Mouse (Mus musculus) adrenal gland, adult 2 months (tissue): ENCODE data around the gene Optc. TPM values are rescaled to one million over a fixed set of nuclear protein-coding genes. Genes with fewer than 3 reads are reported as not detected.

Experiments used
- DNase-seq: peaks from one replicate; pipeline ENCODE4 v3.0.0; 2021
- polyA plus RNA-seq: library from polyadenylated mRNA; depleted of rRNA; stranded (reverse); fragments of >200 nt; gene quantifications from 2 replicates; pipeline ENCODE4 v1.2.3, GENCODE M21; 2012
- total RNA-seq, 2 experiments: library from RNA; stranded (reverse); gene quantifications; 2 replicates each; pipeline ENCODE4 v1.2.3; 2021

Gene Optc
- total and polyA plus RNA-seq, 3 experiments, result 0.98 to 1.3 (median 1.0) TPM

DNA sequence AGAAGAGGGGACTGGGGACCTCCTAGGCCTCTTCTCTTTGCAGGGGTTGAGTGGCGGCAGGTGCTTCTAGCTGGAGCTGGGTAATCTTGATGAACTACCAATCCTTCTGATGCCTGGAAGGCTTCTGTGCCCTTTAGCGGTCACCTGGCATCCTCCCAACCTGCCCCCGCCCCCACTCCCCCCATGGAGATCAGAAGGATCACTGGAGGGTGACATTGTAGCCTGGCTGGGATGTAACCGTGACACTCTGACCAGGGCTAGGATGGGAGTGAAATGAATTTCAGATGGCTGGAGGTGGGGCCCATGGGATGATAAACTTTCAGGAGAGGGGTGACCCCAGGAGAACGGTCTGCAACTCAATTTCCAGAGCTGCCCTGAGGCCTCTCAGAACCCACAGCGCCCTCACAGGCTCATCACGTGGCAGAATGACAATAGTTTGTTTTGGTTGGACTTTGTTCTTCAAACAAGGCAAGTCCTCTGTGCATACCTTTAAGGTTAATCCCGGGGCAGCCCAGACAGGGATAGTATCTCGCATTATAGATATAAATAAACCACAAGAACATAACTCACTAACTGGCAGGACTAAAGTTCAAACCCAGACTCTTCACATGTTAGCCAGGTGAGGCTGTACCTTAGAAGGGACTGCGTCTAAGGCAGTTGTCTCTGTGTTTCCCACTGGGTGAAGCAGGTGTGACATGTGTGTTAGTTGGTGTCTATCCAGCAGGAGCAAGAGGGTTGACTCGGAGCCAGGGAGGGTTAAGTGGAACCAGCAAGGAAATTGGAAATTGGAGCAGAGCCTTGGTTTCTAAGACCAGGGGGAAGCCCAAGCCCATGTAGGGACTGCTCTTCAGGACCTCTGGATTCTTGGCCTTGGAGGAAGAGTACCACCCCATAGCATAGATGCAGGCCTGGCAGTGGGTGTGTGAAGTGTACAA lies 25.2 kb downstream of the Optc start:
- DNase-seq, result no peak

DNA sequence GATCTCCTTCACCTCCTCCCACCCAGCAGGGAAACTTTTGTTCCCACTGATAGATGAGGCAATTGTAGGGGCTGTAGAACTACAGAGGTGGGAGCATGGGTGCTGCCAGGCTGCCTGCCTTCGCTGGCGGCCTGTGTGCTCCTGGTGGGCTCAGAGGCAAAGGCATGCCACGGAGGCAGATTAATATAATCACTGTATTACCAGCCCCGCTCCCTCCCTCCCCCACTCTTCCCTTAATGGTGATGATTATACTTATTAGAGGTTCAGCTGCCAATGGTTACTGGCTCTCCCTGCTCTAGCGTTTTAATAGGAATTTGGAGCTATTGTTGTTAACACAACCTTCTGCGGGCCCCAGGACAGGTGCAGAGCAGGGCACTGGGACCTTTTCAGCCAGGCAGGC lies 26.0 kb downstream of the Optc start:
- no peak for DNase-seq

- DNase-seq, result peak; percentile 42
Measured at GRCm38 (mm10) chr1:133878825-133879423, 28.9 kb downstream of the Optc start.

DNA sequence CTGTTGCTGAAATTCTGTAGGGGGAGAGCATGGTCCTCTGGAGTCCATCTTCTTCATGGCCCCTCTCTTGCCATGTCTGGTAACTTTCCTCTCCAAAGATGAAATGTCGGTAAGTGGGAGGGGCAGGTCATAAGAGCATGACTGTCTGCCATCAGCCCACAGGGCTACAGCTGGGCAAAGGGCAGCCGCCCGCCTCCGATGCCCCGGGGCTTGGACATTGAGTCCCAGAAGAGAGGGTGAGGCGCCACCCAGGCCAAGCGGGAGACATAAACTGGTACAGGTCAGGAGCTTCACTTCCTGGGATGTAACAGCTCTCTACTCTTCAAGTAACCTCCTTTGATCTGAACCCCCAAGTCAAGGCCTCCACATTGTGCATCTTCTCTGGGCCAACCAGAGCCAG lies 30.9 kb downstream of the Optc start:
- DNase-seq, result no peak

DNA sequence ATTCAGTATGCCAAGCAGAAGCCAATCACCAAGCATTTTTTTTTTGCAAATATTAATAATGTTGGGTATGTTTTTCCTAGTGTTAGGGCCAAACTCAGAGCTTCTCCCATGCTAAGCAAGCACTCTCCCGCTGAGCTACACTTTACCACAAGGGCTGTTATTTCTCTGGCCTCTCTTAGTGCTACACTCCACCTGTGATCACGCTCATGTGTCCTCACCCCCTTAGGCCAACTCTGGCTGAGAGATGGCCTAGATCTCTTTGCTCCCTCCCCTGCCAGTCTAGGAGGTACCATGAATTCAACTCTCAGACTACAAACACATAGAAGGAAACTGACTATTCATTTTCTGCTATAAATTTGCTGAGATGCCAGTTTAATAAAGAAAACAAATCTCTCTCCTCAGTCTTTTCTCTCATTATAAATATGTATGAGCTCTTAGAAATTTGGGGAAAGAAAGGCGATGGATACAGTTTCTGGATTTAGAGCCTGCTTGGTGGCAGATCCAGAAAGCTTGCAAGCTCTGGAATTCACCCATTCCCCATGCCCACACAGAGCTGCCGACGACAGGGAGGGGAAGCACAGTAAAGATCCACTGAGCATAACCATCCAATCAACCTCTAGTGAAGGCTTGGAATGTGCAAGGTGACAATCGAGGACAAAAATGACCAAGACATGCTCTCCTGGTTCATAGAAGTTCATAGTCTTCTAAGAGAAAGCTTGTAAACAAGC lies 34.5 kb downstream of the Optc start:
- no peak for DNase-seq

DNA sequence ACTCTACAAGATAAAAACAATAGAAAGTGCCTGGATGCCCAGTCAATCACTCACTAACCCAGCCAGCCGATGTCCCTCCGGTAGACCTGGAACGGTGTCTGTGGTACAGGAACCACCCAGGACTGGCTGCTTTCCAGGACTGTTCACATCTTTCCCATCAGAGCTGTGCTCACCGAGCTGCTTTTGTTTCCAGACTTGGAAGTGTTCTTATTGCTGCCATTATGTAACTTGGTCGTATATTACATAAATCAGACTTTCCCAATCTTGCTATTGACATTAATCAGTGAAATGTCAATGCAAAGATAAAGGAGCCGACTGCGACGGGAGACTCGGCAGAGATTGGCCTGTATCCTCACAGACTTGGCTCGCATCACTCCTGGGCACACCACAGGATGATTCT lies 36.6 kb downstream of the Optc start:
- no peak for DNase-seq

GRCm38 (mm10) chr1:133869221-133869620 lies 38.6 kb downstream of the Optc start:
- no peak for DNase-seq

GRCm38 (mm10) chr1:133863257-133863997 lies 44.4 kb downstream of the Optc start:
- DNase-seq, result no peak

DNA sequence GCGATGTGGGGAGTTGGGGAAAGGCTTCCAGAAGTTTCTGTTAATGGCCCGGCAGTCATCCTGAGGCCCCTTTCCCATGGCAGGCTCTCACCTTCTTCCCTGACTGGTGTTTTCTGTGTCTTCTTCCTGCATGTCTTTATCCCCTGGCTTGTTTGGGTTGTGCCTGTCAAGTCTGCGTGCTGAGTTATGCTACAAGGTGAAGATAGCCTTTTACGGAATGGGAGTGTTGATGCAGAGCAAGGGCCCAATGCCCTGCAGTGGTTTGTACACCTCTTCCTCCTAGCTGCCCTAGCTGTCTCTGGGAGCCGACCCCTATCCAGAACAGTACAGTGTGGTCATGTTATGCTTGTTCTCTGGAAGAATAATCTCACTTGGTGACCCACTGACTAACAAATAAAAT lies 46.8 kb downstream of the Optc start:
- no peak for DNase-seq

DNA sequence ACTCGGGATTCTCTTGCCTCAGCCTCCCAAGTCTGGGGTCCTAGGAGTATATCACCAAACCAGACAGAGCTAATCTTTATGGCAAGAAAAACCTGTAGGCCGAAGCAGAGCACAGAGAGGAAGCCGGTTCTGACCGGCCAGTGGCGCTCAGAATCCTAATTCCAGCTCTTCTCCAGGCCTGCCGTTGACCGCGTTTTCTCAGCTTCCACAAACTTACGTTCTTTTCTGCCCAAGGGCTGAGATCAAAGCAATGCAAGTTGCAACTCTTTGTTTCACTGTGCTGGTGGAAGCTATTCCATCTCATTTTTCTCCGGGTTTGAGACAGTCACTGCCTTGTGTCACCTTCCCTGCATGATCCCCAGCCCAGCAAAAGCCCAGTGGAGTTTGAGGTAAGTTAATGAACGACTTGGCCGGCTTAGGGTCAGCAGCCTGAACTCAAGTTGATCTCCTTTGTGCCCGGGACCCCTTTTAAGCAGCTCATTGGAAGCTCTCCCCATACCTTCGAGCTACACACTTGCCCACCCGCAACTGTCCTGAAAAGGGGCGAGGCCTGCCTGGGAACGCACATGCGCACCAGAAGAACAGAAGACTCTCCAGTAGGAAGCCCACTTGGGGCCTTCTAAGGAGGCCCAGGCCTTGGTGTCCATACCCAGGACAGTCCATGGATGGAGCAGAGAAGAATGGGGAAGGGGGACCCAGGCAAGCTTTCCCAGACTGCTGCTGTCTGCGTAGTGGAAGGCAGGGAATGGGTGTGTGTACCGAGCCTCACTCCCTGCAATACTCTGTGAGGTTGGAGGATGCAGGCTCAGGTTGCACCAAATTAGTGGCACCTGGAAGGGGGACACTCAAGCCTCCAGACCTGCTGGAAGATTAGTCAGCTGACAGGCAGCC lies 47.7 kb downstream of the Optc start:
- DNase-seq, result no peak

DNA sequence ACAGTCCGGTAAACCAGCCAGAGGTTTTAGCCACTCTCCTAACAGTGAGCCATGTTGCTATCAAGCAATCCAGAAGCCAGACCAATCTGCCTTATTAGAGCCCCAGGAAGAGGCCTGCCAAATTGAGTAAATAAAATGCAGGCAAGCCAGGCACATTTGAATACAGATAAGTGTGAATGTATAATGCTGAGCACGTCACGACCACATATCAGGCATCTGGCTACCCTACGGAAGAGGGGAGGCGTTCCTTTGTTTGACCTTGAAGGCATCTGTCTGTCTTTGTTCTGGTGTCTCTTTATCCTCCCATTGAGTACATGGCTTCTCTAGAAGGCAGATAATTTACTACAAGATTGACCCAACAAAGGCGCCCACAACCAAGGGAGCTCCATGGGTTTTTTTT lies 48.5 kb downstream of the Optc start:
- DNase-seq, result no peak

DNA sequence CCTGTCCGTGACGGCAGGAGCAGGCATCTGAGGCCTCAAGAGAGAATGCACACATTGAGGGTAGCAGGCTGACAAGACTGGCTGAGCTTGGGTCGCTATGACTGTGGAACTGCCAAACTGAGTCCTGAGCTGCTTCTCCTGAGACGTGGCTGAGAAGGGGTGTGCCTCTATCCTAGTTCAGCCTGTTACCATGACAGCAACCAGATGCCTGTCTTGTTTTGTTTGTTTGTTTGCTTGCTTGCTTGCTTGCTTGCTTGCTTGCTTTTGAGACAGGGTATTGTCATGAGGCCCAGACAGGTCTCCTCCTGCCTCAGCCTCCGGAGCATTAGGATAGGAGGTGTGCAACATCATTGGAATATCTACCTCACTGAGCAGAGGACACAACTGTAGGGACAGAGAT lies 50.0 kb downstream of the Optc start:
- no peak for DNase-seq

DNA sequence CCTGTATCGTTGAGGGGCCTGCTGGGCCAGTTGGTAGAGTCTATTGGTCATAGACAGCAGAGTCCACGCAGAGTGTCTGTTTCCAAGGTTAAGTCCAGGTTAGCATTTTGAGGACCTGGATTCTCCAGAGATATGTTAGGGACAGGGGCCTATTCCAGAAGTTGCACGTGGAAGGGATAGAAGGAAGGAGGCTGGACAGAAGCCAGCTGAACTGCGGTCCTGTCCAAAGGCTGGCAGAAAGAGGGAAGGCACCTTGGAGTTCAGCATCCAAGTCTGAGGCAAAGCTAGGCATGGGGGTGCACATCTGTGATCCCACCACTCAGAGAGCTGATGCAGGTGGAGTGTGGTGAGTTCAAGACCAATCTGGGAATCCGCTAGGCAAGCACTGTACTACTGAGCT lies 50.6 kb downstream of the Optc start:
- no peak for DNase-seq

GRCm38 (mm10) chr1:133856655-133857054 lies 51.1 kb downstream of the Optc start:
- no peak for DNase-seq

- no peak for DNase-seq
Measured at GRCm38 (mm10) chr1:133856133-133856541, 51.7 kb downstream of the Optc start.

- peak; percentile 23 for DNase-seq
Measured at GRCm38 (mm10) chr1:133855274-133856017, 52.4 kb downstream of the Optc start.

DNA sequence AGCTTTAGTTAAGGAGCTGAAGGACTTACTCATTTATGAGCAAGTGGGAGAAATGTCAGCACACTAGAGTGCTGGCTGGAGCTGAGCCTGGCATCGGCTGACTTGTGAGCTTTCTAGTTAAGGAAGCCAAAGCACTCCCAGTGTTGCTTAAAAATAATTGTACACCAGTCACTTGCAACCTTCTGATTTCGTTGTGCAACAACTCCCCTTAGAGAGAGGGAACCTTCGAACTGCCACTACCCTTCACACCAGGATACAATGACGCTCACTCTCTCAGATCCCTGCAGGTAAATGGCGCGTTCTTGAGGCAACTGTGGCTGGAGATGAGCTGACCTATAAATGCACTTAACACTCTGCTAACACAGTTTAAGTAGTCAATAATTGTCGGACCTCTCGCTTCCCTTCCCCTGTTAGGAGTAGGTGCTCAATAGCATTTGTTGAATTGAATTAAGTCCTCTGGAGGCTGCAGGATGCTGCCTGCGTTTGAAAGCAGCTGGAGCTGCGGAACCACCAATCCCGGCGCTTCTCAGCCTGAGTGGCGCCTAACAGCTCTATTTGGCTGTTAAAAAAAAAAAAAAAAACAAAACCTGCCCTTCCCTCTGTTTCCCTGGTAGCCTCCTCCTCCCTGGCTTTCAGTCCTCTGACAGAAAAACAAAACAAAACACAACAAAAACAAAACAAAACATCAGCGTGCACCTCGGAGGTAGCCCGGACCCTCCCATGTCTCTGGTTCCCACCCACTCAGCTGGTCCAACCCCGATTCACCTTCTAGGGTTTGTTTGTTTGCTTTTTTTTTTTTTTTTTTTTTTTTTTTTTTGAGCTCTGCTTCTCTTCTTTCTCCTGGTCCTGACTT lies 53.2 kb downstream of the Optc start:
- peak; percentile 27 for DNase-seq
